Mouse (Mus musculus) gastrocnemius, postnatal 14 days (tissue): ENCODE results near the gene Etl4. TPM values are rescaled to one million over a fixed set of nuclear protein-coding genes. Genes with fewer than 3 reads are reported as not detected.

Experiments
- DNase-seq: peaks from one replicate; pipeline ENCODE4 v3.0.0; 2021; ENCODE audit warnings: mixed read lengths
- intact Hi-C: fragments of 180-260 bp; cut with DNase I; formaldehyde crosslinking; loops from one replicate; pipeline ENCODE4 v1.15.1; 2025; ENCODE audit warnings: low total_unique reads
- total RNA-seq, 2 experiments: library from RNA; stranded (reverse); gene quantifications; 2 replicates each; pipeline ENCODE4 v1.2.3; 2021

Gene Etl4
- total RNA-seq, 2 experiments from 2014 or later = 28.3 to 46.7 TPM

GRCm38 (mm10) chr2:20416934-20417614 lies 507.5 kb downstream of the Etl4 start:
- intact Hi-C loops = no loop called here
- no peak for DNase-seq

- no peak for DNase-seq
- intact Hi-C loops = no loop called here
These were observed 508.4 kb downstream of the Etl4 start for GRCm38 (mm10) chr2:20417998-20418397.

- no peak for DNase-seq
- intact Hi-C loops = no loop called here
These were observed 510.4 kb downstream of the Etl4 start for GRCm38 (mm10) chr2:20419975-20420374.

- intact Hi-C loops = no loop called here
- DNase-seq = no peak
These were observed 512.7 kb downstream of the Etl4 start for GRCm38 (mm10) chr2:20422275-20422674.

- intact Hi-C loops = no loop called here
- DNase-seq = no peak
These were observed 524.1 kb downstream of the Etl4 start for GRCm38 (mm10) chr2:20433656-20434055.

GRCm38 (mm10) chr2:20435530-20435929 lies 526.0 kb downstream of the Etl4 start:
- intact Hi-C loops = no loop called here
- DNase-seq = no peak

GRCm38 (mm10) chr2:20442731-20443130 lies 533.2 kb downstream of the Etl4 start:
- no peak for DNase-seq
- intact Hi-C loops = no loop called here

- DNase-seq = no peak
- intact Hi-C loops = no loop called here
These were observed 534.3 kb downstream of the Etl4 start for GRCm38 (mm10) chr2:20443671-20444440.

- no peak for DNase-seq
- intact Hi-C loops = no loop called here
These were observed 535.9 kb downstream of the Etl4 start for GRCm38 (mm10) chr2:20445156-20446155.

- intact Hi-C loops = no loop called here
These were observed 536.6 kb downstream of the Etl4 start for GRCm38 (mm10) chr2:20446180-20446579.

GRCm38 (mm10) chr2:20450945-20451344 lies 541.4 kb downstream of the Etl4 start:
- intact Hi-C loops = no loop called here

More at GRCm38 (mm10) chr2:20446180-20446579, 536.6 kb downstream of the Etl4 start:
- DNase-seq = no peak

GRCm38 (mm10) chr2:20453506-20454206 lies 544.1 kb downstream of the Etl4 start:
- no peak for DNase-seq
- intact Hi-C loops = no loop called here

More at GRCm38 (mm10) chr2:20450945-20451344, 541.4 kb downstream of the Etl4 start:
- DNase-seq = no peak

- DNase-seq = no peak
- intact Hi-C loops = no loop called here
These were observed 569.6 kb downstream of the Etl4 start for GRCm38 (mm10) chr2:20479199-20479598.

GRCm38 (mm10) chr2:20486137-20486788 lies 576.7 kb downstream of the Etl4 start:
- DNase-seq = no peak
- intact Hi-C loops = no loop called here

GRCm38 (mm10) chr2:20489090-20489489 lies 579.5 kb downstream of the Etl4 start:
- no peak for DNase-seq
- intact Hi-C loops = no loop called here

GRCm38 (mm10) chr2:20492125-20492524 lies 582.5 kb downstream of the Etl4 start:
- DNase-seq = no peak
- intact Hi-C loops = loop anchor here (10.0 kb wide), 1 partner anchor 217 kb away; no protein-coding TSS in a partner anchor

GRCm38 (mm10) chr2:20493806-20494205 lies 584.2 kb downstream of the Etl4 start:
- intact Hi-C loops = loop anchor here (10.0 kb wide), 1 partner anchor 219 kb away; no protein-coding TSS in a partner anchor
- DNase-seq = no peak

- DNase-seq = peak; percentile 39
- intact Hi-C loops = loop anchor here (10.0 kb wide), 1 partner anchor 220 kb away; no protein-coding TSS in a partner anchor
These were observed 585.1 kb downstream of the Etl4 start for GRCm38 (mm10) chr2:20494666-20495065.
